Mouse (Mus musculus) adrenal gland, postnatal 25 days (tissue): ENCODE measurements around the gene Ctsd. TPM values are rescaled to one million over a fixed set of nuclear protein-coding genes. Genes with fewer than 3 reads are reported as not detected.

Experiments used
- DNase-seq: peaks from one replicate; pipeline ENCODE4 v3.0.0; 2021; ENCODE audit warnings: mixed read lengths
- total RNA-seq: library from RNA; stranded (reverse); gene quantifications from 2 replicates; pipeline ENCODE4 v1.2.3, GENCODE M21; 2021

Ctsd gene
- total RNA-seq, 1 experiment from 2014 or later: 1,043 TPM

DNA sequence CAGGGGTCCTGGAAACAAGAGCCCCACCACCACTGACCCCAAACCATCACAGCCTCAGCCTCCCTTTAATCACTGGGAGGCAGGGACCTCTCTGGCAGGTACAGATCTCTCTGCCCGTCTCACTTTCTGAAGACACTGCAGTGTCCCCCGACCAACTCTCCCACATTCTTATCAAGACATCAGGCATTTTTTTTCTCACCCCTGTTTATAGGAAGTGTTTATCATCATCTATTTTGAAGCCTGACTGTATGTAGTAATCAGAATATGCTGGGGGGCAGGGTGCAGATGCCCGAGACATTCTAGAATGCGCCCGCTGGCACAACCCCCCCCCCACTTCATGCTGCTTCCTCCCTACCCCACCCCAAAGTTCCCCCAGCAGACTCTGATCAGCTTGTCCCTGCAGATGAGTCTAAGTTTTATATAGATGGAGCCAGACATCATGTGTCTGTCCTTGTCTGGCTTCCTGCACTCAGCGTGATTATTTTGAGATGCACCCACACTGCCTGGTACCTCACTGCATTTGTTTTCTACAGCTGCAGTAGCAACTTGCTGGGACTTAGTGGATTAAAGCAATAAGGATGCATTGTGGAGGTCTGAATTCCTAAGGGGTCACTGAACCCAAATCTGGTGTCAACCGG lies 12.4 kb upstream of the Ctsd start:
- no peak for DNase-seq

DNA sequence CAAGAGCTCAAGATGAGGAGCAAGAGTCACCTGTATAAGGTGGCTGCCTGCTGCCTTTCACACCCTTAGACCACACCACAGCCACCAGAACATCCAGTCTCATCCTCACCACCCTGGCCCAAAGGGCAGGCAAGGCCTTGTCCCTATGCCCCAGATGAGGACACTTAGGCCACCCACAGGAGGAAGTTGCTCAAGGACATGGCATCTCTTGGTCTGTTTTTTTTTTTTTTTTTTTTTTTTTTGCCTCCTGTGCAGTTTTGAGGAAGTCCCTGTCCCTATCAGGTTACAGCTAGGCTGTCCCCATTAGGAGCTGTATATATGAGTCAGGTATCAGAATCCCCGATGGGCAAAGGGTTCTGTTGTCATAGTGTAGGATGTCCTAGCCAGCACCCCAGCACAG lies 11.4 kb upstream of the Ctsd start:
- DNase-seq: no peak

DNA sequence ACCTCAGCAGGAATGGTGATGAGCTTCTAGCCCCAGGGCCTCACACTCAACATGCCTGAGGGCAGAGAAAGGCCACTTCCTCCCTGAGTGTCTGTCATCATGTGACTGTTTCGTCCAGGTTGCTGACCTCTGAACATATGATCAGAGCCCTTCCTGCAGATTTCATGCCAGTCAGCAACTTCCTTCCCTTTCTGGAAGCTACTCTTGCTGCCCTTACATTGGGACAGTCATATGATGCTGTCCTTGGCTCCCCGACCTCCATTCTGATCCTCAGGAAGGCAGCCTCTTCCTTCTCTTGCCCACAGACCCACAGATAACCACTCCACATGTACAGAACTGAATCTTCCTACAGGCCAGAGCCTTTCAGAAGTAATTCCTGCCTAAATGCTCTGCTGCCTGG lies 10.2 kb upstream of the Ctsd start:
- no peak for DNase-seq

DNA sequence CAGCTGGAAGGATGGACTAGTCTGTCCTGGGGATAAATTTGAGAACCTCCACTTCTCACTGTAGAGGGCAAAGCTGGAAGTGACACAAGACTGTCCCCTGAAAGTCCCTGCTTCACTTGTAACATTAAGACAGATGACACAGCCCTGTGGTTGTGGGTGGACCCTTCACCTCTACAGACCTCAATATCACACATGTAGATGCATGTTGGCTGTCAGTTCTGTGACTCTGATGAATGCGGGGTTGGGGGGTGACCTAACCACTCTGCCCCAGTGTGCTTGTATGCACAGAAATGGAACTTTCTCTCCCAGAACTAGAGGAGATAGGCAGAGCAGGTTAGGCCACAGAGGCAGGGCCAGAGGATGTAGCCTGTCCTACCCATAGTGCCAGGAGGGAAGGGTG lies 8.8 kb upstream of the Ctsd start:
- no peak for DNase-seq

DNA sequence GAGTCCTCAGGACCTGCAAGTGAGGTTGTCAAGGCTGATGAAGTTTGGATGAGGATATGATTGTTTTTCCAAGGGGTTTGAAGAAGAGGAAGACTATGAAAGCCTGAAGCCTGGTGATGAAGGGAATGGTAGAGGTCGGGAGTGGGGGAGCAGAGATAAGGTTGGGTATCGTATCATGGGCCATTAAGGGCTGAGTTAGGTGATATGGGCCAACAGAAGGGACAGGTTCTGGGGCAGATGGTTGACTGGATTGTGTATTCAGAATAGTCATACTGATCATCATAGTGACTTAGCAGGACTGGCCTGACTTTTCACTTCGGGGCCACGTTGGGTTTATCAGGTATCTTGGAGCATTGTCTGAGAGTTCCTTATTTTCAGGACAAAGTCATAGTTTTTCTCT lies 7.6 kb upstream of the Ctsd start:
- no peak for DNase-seq

DNA sequence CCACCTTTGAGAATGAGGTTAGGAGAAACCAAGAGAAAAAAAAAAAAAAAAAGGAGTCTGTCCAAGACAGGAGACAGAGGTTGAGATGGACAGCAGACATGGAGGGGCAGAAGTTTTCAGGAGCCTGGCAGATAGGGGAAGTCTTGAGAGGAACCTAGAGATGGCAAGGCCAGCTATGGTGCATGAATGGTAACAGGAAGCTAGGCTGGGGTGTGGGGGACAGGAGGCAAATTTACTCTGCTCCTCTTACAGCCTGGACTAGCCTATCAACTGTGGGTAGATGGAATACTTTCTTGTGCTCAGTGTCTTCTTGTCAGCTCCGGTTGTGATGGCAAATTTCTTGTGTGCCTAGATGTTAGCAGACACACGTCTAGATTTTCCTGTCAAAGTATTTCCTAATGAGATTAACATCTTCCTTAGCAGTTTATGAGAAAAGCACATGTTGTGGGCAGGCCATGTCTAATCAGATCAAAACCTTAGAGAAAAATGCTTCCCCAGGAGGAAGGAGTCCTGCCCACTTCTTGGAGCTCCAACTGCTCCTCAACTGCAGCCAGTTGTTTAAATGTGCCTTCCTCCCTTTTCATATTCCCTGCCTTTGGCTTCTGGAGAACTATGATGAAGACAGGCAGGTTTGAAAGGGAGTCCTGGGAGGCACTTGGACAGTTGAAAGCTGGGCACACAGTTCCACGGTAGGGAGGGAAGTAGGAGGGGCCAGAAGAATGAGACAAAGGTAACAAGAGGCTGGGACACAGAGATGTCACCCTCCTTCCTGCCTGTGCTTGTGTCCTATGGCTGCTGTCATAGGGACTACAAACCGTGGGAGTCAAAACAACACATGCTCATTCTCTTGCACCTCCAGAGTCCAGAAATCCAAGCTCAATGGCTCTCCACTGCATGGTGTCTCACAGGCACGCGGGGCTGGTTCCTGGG lies 6.7 kb upstream of the Ctsd start:
- DNase-seq: no peak

DNA sequence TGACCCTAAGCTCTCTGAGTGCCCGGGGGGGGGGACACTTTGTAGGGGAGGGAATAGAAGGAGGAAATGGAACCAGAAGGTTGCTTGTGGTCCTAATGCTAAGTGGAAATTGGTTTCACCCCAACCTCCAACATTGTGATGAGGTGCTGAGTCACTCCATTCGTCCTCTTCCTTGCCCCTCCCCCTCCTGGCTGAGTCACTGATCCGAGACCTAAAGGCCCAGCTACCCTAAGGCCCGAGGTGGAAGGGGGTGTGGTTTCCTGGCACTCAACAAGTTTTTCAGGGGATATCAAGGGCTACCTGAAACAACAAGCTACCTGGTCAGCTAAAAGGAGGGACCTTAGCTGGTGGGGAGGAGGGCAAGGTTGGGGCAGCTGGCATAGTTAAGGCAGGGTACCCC lies 5.4 kb upstream of the Ctsd start:
- DNase-seq: peak; percentile 86

DNA sequence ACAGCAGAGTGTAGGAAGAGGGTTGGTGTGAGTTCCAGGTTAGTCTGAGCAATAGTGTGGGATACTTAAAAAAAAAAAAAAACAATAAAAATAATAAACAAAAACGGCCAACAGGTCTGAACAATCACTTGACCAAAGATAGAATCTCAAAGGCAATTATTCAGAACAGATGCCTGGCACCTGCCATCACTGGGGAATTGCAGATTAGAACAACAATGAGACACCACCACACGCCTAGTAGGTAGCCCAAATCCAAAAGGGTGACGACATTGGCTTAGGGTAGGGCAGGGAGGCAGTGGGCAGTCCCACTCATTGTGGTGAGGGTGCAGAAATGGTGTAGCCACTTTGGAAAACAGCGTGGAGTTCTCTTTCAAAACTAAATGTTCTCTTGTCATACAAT lies 3.8 kb upstream of the Ctsd start:
- no peak for DNase-seq

DNA sequence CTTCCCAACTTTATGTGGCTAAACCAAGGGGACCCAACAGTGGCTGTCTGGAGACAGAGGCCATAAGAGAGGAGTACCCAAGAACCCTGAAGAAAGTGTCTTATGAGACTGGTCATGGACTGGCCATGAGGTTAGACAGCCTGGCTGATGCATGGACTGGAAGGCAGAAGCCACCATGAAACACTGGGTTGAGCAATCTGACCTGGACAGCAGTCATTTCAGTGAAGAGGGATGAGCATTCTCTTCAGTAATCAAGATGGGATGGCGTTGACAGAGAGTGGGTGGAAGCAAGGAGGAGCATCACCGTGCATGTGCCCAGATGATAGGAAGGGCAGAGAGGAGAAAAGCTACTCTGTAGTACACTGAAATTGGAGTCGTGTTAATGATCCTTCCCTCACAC lies 3.3 kb upstream of the Ctsd start:
- peak; percentile 35 for DNase-seq

DNA sequence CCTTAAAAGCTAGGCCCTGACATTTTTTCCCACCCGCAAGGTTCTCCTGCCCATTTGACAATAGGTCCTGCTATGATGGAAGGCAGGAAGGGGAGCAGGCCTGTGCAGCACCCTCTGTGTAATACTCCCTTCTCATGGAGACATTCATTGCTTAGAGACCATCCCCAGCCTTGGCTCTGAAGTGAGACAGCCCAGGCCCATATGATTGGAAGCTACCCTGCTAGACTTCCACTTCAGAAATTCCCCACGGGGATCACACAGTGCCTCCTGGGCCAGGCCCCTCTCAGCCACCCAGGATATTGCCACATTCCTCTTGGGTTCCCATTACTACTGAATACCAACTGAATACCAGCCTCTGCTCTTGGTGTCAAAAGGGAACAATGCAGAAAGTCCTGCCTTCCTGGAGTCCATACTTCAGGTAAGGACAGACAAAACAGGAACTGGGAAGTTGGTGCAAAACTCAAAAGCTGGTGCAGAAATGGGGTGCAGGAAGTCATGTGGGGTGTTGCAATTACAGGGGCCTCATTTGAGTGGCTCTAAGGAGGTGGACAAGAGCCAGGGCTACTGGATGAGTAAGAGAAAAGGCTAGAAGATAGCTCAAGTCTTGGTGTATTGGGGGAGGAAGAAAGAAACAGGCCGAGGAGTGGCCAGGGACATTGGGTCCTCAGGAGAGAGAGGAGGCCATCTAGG lies 2.3 kb upstream of the Ctsd start:
- no peak for DNase-seq

DNA sequence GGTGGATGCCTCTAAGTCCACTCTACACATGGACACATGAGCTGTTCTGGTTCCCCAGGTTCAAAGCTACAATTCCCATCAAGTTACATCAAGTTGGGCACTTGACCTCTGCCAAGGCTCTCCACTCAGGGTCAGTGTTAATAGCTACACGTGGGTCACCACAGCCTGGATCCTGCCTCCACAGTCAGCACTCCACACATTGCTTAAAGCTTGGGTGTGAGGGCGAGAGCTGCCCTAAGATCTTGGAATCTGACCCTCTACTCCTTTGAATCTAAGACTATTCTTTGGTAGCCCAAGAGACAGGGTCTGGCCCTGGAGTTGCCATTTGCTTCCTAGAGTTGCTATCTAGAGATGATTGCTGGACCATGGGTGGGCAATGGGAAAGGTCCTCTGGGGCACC lies 902 bp upstream of the Ctsd start:
- no peak for DNase-seq

DNA sequence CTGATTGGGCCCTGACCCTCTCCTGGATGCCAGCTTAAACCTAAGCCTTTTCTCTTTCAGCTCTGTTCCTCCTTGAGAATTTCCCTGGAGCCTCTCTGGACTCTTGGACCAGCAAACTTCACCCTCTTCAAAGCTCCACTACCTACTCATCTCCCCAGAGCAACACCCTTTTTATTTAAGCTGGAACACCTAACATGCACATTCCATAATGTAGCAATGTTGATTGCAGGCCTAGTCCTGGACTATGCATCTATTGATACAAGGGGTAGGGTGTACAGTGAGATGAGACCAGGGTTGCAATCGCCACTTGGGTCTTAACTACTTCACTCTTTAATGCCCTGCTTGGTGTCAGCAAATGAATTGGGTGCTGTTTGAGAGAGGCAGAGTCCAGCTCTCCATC lies 360 bp upstream of the Ctsd start:
- DNase-seq: no peak

DNA sequence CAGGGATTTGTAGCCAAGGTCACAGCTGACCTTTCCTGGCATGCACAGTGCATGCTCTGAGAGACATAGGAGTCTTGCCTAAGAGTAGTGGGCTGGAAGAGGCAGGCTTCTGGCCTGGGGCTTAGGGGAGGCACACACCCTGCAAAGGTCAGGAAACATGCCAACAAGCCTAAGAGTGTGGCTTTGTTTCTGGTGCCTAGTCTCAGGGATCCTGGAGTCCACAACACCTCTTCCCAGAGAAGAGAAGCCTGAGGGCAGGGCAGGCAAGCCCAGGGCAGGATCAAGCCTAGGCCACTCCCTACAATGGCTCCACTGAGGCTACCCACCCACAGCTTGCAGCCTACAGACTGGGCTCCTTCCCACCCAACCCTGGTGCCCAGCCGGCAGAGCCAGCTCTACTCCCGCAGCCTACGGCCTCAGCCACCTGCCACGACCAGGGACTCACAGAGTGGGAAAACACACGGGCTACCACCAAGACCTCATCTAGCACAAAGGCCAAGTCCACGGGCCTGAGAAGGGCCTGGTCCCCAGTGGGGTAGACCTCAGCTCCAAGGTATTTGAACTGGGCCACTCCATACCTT lies 1.1 kb downstream of the Ctsd start:
- DNase-seq: peak; percentile 51

DNA sequence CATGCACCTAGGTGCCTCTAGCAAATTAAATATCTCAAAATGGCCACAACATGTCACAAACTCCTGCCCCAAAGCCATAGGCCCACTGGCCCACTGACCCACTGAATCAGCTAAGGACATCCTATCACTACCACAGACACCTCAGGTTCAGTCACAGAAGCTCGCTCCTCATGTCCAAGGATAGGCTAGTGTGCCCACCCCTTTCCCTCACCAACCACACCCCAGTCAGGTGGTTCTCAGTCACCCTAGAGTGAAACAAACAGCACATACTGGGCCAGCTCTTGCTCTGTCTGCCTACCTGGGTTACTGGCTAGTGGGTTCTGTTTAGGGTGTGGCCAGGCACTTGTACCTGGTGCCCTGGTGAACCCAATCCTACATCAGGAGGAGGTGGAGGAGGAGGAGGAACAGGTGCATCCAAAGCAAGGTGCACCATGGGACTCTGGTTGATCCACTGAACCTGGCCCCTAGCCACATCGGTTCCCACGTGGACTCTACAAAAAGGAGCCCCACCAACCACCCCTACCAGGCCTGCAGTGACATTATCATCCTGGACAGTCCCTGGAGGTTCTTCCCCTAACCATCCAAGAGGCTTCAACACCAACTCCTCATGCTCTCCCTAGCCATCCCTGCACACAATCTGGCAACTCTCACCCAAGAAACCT lies 2.0 kb downstream of the Ctsd start:
- DNase-seq: no peak

DNA sequence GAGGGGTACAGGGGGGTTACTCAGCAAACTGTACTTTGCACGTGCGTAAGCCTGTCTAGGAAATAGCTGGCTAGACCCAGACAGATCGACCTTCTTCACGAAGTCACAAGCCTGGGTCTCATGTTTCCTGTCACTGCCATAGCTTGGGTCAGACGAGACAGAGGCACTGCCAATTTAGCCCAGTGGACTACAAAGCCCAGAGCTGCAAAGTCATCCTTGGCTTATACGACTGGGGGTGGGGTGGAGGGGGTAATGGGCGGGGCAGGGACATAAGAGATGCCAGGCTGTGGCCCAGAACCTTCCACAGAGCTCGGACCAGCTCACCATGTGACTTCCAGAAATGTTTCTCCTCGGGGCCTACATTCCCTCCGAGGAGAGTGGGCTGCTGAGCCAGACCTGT lies 3.5 kb downstream of the Ctsd start:
- DNase-seq: no peak

DNA sequence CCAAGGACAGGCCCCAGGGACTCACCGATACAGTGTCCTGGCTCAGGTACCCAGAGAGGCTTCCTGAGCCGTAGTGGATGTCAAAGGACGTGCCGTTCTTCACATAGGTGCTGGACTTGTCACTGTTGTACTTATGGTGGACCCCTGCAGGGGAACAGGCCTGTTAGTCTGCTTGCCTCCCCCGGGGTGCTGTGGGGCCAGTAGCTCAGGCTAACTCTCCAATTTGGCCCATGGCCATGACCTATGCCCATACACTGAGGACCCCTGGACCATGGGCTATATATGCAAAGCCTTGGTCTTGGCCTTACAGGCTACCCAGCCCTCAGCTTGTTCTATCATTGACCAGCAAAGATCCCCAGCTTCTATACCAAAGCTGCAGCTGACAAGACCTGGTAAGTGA lies 5.3 kb downstream of the Ctsd start, which contains the start of gene Gm49369:
TSS of gene Gm49369 (minus strand) at position 101 of the 400 bp plus-strand sequence.
- no peak for DNase-seq

DNA sequence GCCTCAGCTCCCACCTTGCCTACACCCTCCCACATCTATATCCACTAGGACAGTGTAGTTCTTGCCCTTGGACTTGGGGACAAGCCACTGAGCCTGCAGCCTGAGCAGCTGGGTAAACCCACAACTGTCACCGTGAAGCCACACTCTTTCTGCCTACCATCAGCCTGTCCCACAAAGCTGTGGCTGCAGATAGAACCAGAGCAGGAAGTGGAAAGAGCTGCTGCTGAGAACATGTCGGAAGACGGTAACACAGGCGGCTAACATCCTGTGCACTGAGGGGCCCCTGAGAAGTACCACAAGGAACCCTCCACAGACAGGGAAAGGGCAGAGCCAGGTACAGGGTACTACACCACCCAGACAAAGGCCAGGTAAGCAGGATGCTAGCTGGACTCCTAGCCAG lies 6.7 kb downstream of the Ctsd start:
- DNase-seq: no peak

DNA sequence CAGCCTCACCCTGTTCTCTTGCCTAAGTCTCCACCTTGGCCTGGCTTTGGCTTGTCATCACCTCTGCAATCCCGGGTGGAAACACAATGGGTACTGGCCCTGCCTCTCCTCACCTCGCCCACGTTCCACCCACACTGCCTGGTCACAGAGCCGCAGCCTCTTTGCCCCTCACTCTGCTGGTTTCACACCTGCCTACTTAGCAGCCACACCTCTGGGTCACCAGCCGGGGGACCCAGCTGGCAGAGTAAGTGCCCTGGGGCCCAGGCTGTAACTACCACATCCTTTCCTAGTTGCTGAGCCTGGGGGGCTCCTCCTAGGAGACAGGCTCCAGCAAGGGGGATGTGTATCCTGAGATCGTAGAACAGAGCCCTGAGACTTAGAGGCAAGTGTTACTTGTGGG lies 8.7 kb downstream of the Ctsd start:
- no peak for DNase-seq

DNA sequence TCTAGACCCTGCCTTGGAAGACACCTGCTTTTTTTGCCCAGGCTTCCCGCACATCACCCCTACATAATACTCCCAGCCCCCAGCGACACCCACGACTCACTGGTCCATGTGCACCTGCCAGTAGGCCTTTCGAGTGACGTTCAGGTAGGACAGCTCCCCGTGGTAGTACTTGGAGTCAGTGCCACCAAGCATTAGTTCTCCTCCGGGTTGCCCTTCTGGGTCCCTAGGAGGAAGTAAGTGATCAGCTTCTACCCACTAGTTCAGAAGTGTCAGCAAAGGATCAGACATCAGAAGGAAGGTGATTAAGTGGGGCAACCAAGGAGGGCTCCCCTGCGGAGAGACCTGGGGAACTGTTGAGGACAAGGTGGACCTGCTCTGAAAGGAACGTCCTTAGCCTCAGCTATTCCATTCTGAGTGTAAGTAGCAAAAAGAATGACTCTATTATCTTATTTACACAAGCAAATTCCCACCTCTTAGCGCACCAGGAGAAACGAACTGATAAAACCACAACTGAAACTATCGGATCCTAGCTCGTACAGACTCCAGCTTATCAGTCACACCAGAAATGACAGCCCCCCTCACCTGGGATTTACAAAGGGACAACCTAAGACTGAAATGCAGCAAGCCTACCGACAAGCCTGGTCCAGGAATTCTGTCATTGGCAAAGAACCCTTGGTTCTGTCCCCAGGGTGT lies 10.5 kb downstream of the Ctsd start:
- no peak for DNase-seq

DNA sequence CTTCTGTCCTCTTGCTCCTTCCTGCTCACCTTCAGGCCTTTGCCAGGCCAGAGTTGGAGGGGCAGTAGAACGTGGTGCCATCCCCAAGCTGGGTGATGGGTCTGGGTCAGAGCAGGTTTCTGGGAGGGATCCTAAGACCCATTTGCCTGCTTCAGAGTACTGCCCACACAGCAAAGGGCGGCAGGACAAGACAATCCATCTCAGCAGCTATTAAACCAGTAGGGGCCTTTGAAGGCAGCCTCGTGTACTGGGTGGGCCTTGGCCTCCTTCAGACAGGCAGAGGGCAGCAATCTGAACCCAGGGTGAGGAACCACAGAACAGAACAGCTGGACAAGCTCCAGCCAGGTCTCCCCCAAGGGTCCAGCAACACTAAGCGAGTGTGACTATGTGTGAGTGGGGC lies 11.7 kb downstream of the Ctsd start:
- DNase-seq: no peak

DNA sequence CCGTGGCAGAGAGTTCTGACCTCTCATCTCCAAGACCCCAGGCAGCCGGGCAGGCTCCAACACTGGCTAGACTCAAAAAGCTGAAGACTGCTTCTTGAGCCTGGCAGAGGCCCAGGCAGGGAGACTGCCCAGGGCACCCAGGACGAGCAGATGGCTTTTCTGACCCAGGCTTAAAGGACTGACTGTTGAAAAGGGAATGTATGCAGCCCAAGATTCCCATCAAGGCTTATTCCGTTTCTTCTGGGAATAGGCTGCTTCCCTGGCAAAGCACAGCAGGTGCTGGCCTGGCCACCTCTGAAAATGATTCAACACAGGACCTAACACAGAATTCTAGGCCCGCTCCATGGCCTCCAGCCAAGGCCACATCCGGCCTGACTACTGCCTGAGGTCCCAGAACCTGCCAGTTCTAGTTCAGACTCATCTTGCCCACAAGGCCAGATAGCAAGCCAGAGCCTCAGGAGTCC lies 12.5 kb downstream of the Ctsd start:
- DNase-seq: peak; percentile 87
